Mouse (Mus musculus) midbrain, postnatal 0 days (tissue): ENCODE data around the gene Lmo2. TPM values are rescaled to one million over a fixed set of nuclear protein-coding genes. Genes with fewer than 3 reads are reported as not detected.

Experiments used
- ATAC-seq: fragments of 200-750 bp; cut with Nextera tagmentation; 2 replicates; pipeline ENCODE4 v1.8.0; 2017; ENCODE audit warnings: moderate number of reproducible peaks, mild to moderate bottlenecking, moderate TSS enrichment, moderate library complexity; ENCODE audit not compliant: low FRiP score
- DNase-seq: peaks from one replicate; pipeline ENCODE4 v3.0.0-alpha.2; 2015; ENCODE audit warnings: low spot score
- H3K27ac ChIP-seq: fragments of 300-500 bp; sonication (generic); 2 replicates; pipeline ENCODE4 v1.5.1; 2014; ENCODE audit warnings: low read depth, mild to moderate bottlenecking, low read length, mixed read lengths
- H3K27me3 ChIP-seq: fragments of 300-500 bp; sonication (generic); 2 replicates; pipeline ENCODE4 v1.6.1; 2014; ENCODE audit warnings: low read length, control low read depth, mixed read lengths; ENCODE audit not compliant: insufficient read depth
- H3K36me3 ChIP-seq: fragments of 300-500 bp; sonication (generic); 2 replicates; pipeline ENCODE4 v1.6.1; 2014; ENCODE audit warnings: low read length, control low read depth, mixed read lengths; ENCODE audit not compliant: insufficient read depth
- H3K4me1 ChIP-seq: fragments of 300-500 bp; sonication (generic); 2 replicates; pipeline ENCODE4 v1.6.1; 2014; ENCODE audit warnings: mild to moderate bottlenecking, control low read depth, antibody characterized with exemption, low read length, mixed read lengths; ENCODE audit not compliant: insufficient read depth
- H3K4me2 ChIP-seq: fragments of 300-500 bp; sonication (generic); 2 replicates; pipeline ENCODE4 v1.6.1; 2014; ENCODE audit warnings: low read depth, mild to moderate bottlenecking, low read length, mixed read lengths; ENCODE audit not compliant: poor library complexity, severe bottlenecking
- H3K4me3 ChIP-seq: fragments of 300-500 bp; sonication (generic); 2 replicates; pipeline ENCODE4 v1.5.1; 2014; ENCODE audit warnings: low read depth, mild to moderate bottlenecking, low read length, moderate library complexity
- H3K9ac ChIP-seq: fragments of 300-500 bp; sonication (generic); replicated peaks from 2 replicates; pipeline ENCODE4 v1.6.1; 2014; ENCODE audit warnings: mild to moderate bottlenecking, low read length, moderate library complexity, mixed read lengths; ENCODE audit not compliant: poor library complexity, severe bottlenecking
- H3K9me3 ChIP-seq: fragments of 300-500 bp; sonication (generic); 2 replicates; pipeline ENCODE4 v1.6.1; 2016; ENCODE audit warnings: low read length, control low read depth
- CTCF ChIP-seq: IDR thresholded peaks from 2 replicates; pipeline ENCODE4 v1.5.1; 2016; ENCODE audit warnings: antibody characterized with exemption, mild to moderate bottlenecking
- WGBS: fragments of 180-500 bp; shearing (Covaris S2); extraction: QIAGEN DNeasy Blood & Tissue Kit; methylation state at CpG from one replicate; pipeline ENCODE4 v1.1.7; 2014; 5-methylcytosine and 5-hydroxymethylcytosine counted together
- polyA plus RNA-seq: library from polyadenylated mRNA; unstranded; fragments of >200 nt; fragmentation: Nextera tagmentation; extraction: Ambion mirVana; gene quantifications from 2 replicates; pipeline ENCODE4 v1.2.1, GENCODE M21; 2015
- total RNA-seq: library from RNA; depleted of rRNA; stranded (reverse); fragments of >200 nt; gene quantifications from 2 replicates; pipeline ENCODE4 v1.2.3, GENCODE M21; 2014

Lmo2 gene
- total and polyA plus RNA-seq, 2 experiments from 2014 or later, result 16.1 to 22.9 TPM

GRCm38 (mm10) chr2:103917375-103917774 is 40.4 kb upstream of the Lmo2 start:
- Histone ChIP-seq H3K4me1 (no peaks in the 10 kb centered on the region), H3K9ac (no peak overlapping the region), H3K9me3 (no peaks in the 10 kb centered on the region), H3K4me3 (no peak overlapping the region), H3K27me3 (no peaks in the 10 kb centered on the region), H3K36me3 (no peaks in the 10 kb centered on the region), H3K4me2 (no peak overlapping the region), H3K27ac (no peak overlapping the region)
- ATAC-seq, result no peak
- no peak for TF ChIP-seq CTCF
- DNase-seq, result no peak
- WGBS, result 75% methylated on average over 5 of the region's 5 CpGs

GRCm38 (mm10) chr2:103918375-103918774 is 39.4 kb upstream of the Lmo2 start:
- Histone ChIP-seq H3K27ac (no peak overlapping the region), H3K27me3 (no peaks in the 10 kb centered on the region), H3K4me2 (no peak overlapping the region), H3K4me3 (no peak overlapping the region), H3K36me3 (no peaks in the 10 kb centered on the region), H3K9me3 (no peaks in the 10 kb centered on the region), H3K9ac (no peak overlapping the region), H3K4me1 (no peaks in the 10 kb centered on the region)
- DNase-seq, result no peak
- TF ChIP-seq CTCF, result no peak
- no peak for ATAC-seq
- 89% methylated on average over 2 of the region's 2 CpGs for WGBS

GRCm38 (mm10) chr2:103919488-103919887 is 38.3 kb upstream of the Lmo2 start:
- no peak overlapping the region for H3K4me2 ChIP-seq
- TF ChIP-seq CTCF, result no peak
- H3K4me3 ChIP-seq, result no peak overlapping the region
- ATAC-seq (no peak), DNase-seq (no peak)
- H3K27ac ChIP-seq, result no peak overlapping the region
- no peaks in the 10 kb centered on the region for H3K27me3 ChIP-seq
- no peaks in the 10 kb centered on the region for H3K9me3 ChIP-seq
- WGBS, result 53% methylated on average over 6 of the region's 6 CpGs
- H3K4me1 ChIP-seq, result no peaks in the 10 kb centered on the region
- no peaks in the 10 kb centered on the region for H3K36me3 ChIP-seq
- H3K9ac ChIP-seq, result no peak overlapping the region

GRCm38 (mm10) chr2:103926586-103927113 is 31.1 kb upstream of the Lmo2 start:
- DNase-seq, result no peak
- WGBS, result 91% methylated on average over 4 of the region's 4 CpGs
- H3K9ac ChIP-seq, result no peak overlapping the region
- H3K4me1 ChIP-seq, result no peaks in the 10 kb centered on the region
- no peaks in the 10 kb centered on the region for H3K27me3 ChIP-seq
- H3K9me3 ChIP-seq, result no peaks in the 10 kb centered on the region
- no peak for ATAC-seq
- H3K27ac ChIP-seq, result no peak overlapping the region
- no peaks in the 10 kb centered on the region for H3K36me3 ChIP-seq
- H3K4me3 ChIP-seq, result no peak overlapping the region
- TF ChIP-seq CTCF, result no peak
- H3K4me2 ChIP-seq, result no peak overlapping the region

- no peak for ATAC-seq
Measured at GRCm38 (mm10) chr2:103927610-103928145, 30.1 kb upstream of the Lmo2 start.

GRCm38 (mm10) chr2:103930306-103931019 is 27.3 kb upstream of the Lmo2 start:
- DNase-seq (peak; percentile 62), ATAC-seq (no peak)
- H3K27ac ChIP-seq, result no peak overlapping the region

More at GRCm38 (mm10) chr2:103927610-103928145, 30.1 kb upstream of the Lmo2 start:
- TF ChIP-seq CTCF, result no peak
- 38% methylated on average over 1 of the region's 1 CpGs for WGBS
- no peaks in the 10 kb centered on the region for H3K9me3 ChIP-seq
- H3K4me2 ChIP-seq, result no peak overlapping the region
- no peak overlapping the region for H3K27ac ChIP-seq
- no peak overlapping the region for H3K9ac ChIP-seq
- H3K4me3 ChIP-seq, result no peak overlapping the region
- H3K27me3 ChIP-seq, result no peaks in the 10 kb centered on the region
- no peaks in the 10 kb centered on the region for H3K4me1 ChIP-seq
- peak; percentile 76 for DNase-seq
- no peaks in the 10 kb centered on the region for H3K36me3 ChIP-seq

More at GRCm38 (mm10) chr2:103930306-103931019, 27.3 kb upstream of the Lmo2 start:
- H3K9ac ChIP-seq, result no peak overlapping the region
- 42% methylated on average over 13 of the region's 13 CpGs for WGBS
- TF ChIP-seq CTCF, result no peak
- no peaks in the 10 kb centered on the region for H3K36me3 ChIP-seq
- no peaks in the 10 kb centered on the region for H3K9me3 ChIP-seq
- no peaks in the 10 kb centered on the region for H3K4me1 ChIP-seq
- H3K4me2 ChIP-seq, result no peak overlapping the region
- no peak overlapping the region for H3K4me3 ChIP-seq
- no peaks in the 10 kb centered on the region for H3K27me3 ChIP-seq
